Mouse (Mus musculus) E14TG2a.4 (cell line): Measurements from ENCODE around the gene Kcna1.

ENCODE experiments used
- CTCF ChIP-seq: conservative IDR thresholded peaks from 2 replicates; pipeline ENCODE4 v1.5.1; 2014; ENCODE audit warnings: low read length
- NANOG ChIP-seq: IDR thresholded peaks from 2 replicates; pipeline ENCODE4 v1.6.1; 2014; ENCODE audit warnings: borderline replicate concordance, low read length, mixed read lengths
- POU5F1 ChIP-seq: IDR thresholded peaks from 2 replicates; pipeline ENCODE4 v1.6.1; 2014; ENCODE audit warnings: low read length, borderline replicate concordance

GRCm38 (mm10) chr6:126599201-126599995 lies 46.8 kb downstream of the Kcna1 start:
- TF ChIP-seq CTCF (peak; percentile 39), POU5F1 (no peak), NANOG (no peak)
